ENCODE assay signal across 29 mouse cellular contexts in genomic region chr5:76945678-76946033, GRCm38 (mm10). TPM values are rescaled to one million over a fixed set of nuclear protein-coding genes. Genes with fewer than 3 reads are reported as not detected.
A peak's percentile ranks its signal among the peaks of the same experiment; 100 is the strongest.
DNase-seq lines count a peak whose midpoint lies in the region; ATAC-seq and TF ChIP-seq lines count a peak whose summit lies in the region.
"Had no signal": no experiment of that assay in that cellular context is flagged by ENCODE, and none has a peak within 500 bp of the region (broad histone marks: within the 10 kb centered on the region; RNA-seq: fewer than 3 reads in every experiment).

No protein-coding gene starts in this region.

- TF ChIP-seq CTCF in gastrocnemius, adult 2 months (IDR thresholded peaks at IDR 0.05) = no peak
- TF ChIP-seq CTCF in kidney, adult 2 months (conservative IDR thresholded peaks at IDR 0.05; ENCODE audit: insufficient read depth, insufficient read length, low read depth, low read length) = no peak
- TF ChIP-seq CTCF in brain, embryonic 14.5 days (IDR thresholded peaks at IDR 0.05; ENCODE audit: borderline replicate concordance, extremely low read depth, insufficient read depth, insufficient read length) = no peak

- peaks cover 11% of the 10 kb centered on the region; the same call in 1 of the 2 replicates for H3K4me1 ChIP-seq in forebrain, embryonic 14.5 days (ENCODE audit: control insufficient read depth, insufficient read depth, low read length)
- peaks cover 30% of the 10 kb centered on the region for H3K4me1 ChIP-seq in forebrain, embryonic 12.5 days
- peaks cover 37% of the 10 kb centered on the region for H3K4me1 ChIP-seq in kidney, adult 2 months (ENCODE audit: control insufficient read depth, insufficient read depth, low read length)
- peaks cover 40% of the 10 kb centered on the region for H3K4me1 ChIP-seq in kidney, embryonic 16.5 days (ENCODE audit: insufficient read depth, low read length)

- intact Hi-C loops in gastrocnemius, adult 2 months (cut with DNase I) = no loop called here
- intact Hi-C loops in gastrocnemius, postnatal 14 days (cut with DNase I; ENCODE audit: low total_unique reads) = no loop called here

- no peak for ATAC-seq in forebrain, embryonic 14.5 days
- ATAC-seq in forebrain, embryonic 12.5 days (ENCODE audit: low FRiP score) = no peak
- no peak for ATAC-seq in kidney, embryonic 16.5 days (ENCODE audit: low FRiP score, low TSS enrichment)
- ATAC-seq: forebrain, embryonic 13.5 days; hindbrain, embryonic 16.5 days; intestine, embryonic 15.5 days had no signal

- 52% methylated on average over 2 of the region's 2 CpGs for WGBS in forebrain, embryonic 14.5 days
- 65% methylated on average over 2 of the region's 2 CpGs for WGBS in forebrain, embryonic 12.5 days
- WGBS in kidney, adult 2 months = 80% methylated on average over 2 of the region's 2 CpGs
- WGBS in kidney, embryonic 16.5 days = 85% methylated on average over 2 of the region's 2 CpGs

- H3K9me3 ChIP-seq in forebrain, embryonic 14.5 days (replicated peaks; ENCODE audit: control insufficient read depth, low read length) = no peaks in the 10 kb centered on the region
- no peaks in the 10 kb centered on the region for H3K9me3 ChIP-seq in forebrain, embryonic 12.5 days
- H3K9me3 ChIP-seq in kidney, embryonic 16.5 days (ENCODE audit: low read length) = no peaks in the 10 kb centered on the region
- H3K9me3 ChIP-seq: embryonic facial prominence, embryonic 12.5 days; embryonic facial prominence, embryonic 15.5 days; forebrain, embryonic 13.5 days; hindbrain, embryonic 10.5 days; intestine, embryonic 15.5 days had no signal

- no peaks in the 10 kb centered on the region for H3K27me3 ChIP-seq in forebrain, embryonic 14.5 days (replicated peaks; ENCODE audit: control insufficient read depth, insufficient read depth, low read length)
- H3K27me3 ChIP-seq in forebrain, embryonic 12.5 days = no peaks in the 10 kb centered on the region
- no peaks in the 10 kb centered on the region for H3K27me3 ChIP-seq in kidney, adult 2 months (replicated peaks; ENCODE audit: control insufficient read depth, insufficient read depth, low read length)
- H3K27me3 ChIP-seq in kidney, embryonic 16.5 days (ENCODE audit: insufficient read depth, low read length) = no peaks in the 10 kb centered on the region
- H3K27me3 ChIP-seq: embryonic facial prominence, embryonic 12.5 days; embryonic facial prominence, embryonic 15.5 days; forebrain, embryonic 13.5 days; hindbrain, embryonic 13.5 days; intestine, embryonic 15.5 days had no signal

- DNase-seq in forebrain, embryonic 14.5 days (ENCODE audit: low spot score) = peak; percentile 24
- DNase-seq in gastrocnemius, adult 2 months = no peak
- no peak for DNase-seq in gastrocnemius, postnatal 14 days
- DNase-seq in kidney, adult 2 months = no peak
- DNase-seq in brain, embryonic 14.5 days (ENCODE audit: low read depth) = peak; percentile 22
- no peak for DNase-seq in embryo, embryonic 11 days
- DNase-seq: adrenal gland, adult 2 months; adrenal gland, postnatal 14 days; cerebellum, adult 11-12 months; cerebellum, adult 8-10 months; cerebellum, postnatal 10 days; gastrocnemius, postnatal 10 days; heart, adult 11 months; heart, postnatal 10 days; heart, postnatal 36 days had no signal

- no peak for TF ChIP-seq POLR2A in kidney, adult 2 months (IDR thresholded peaks at IDR 0.05; ENCODE audit: low read depth, low read length)
- no peak for TF ChIP-seq POLR2A in brain, embryonic 14.5 days (IDR thresholded peaks at IDR 0.05; ENCODE audit: borderline replicate concordance, extremely low read depth, insufficient read depth, insufficient read length, poor library complexity, severe bottlenecking)

- H3K9ac ChIP-seq in forebrain, embryonic 14.5 days (ENCODE audit: low read length) = no peak overlapping the region
- no peak overlapping the region for H3K9ac ChIP-seq in forebrain, embryonic 12.5 days
- H3K9ac ChIP-seq in kidney, embryonic 16.5 days (replicated peaks; ENCODE audit: low read length) = no peak overlapping the region
- H3K9ac ChIP-seq: embryonic facial prominence, embryonic 12.5 days; embryonic facial prominence, embryonic 15.5 days; forebrain, embryonic 13.5 days; hindbrain, embryonic 13.5 days; intestine, embryonic 15.5 days had no signal

- H3K4me2 ChIP-seq in forebrain, embryonic 14.5 days (ENCODE audit: low read length) = no peak overlapping the region
- H3K4me2 ChIP-seq in forebrain, embryonic 12.5 days = no peak overlapping the region
- no peak overlapping the region for H3K4me2 ChIP-seq in kidney, embryonic 16.5 days (replicated peaks; ENCODE audit: low read depth, low read length)
- H3K4me2 ChIP-seq: embryonic facial prominence, embryonic 12.5 days; embryonic facial prominence, embryonic 15.5 days; forebrain, embryonic 13.5 days; hindbrain, embryonic 13.5 days; intestine, embryonic 15.5 days had no signal

- H3K4me3 ChIP-seq in forebrain, embryonic 14.5 days (ENCODE audit: low read depth, low read length) = no peak overlapping the region
- no peak overlapping the region for H3K4me3 ChIP-seq in forebrain, embryonic 12.5 days (replicated peaks)
- H3K4me3 ChIP-seq in gastrocnemius, adult 2 months = no peak overlapping the region
- H3K4me3 ChIP-seq in kidney, adult 2 months (ENCODE audit: insufficient read depth, low read depth, low read length) = no peak overlapping the region
- H3K4me3 ChIP-seq in kidney, embryonic 16.5 days (ENCODE audit: low read length) = no peak overlapping the region
- H3K4me3 ChIP-seq: embryonic facial prominence, embryonic 12.5 days; embryonic facial prominence, embryonic 15.5 days; forebrain, embryonic 13.5 days; hindbrain, embryonic 10.5 days; hindbrain, embryonic 13.5 days; intestine, embryonic 15.5 days had no signal

- H3K36me3 ChIP-seq in forebrain, embryonic 14.5 days (ENCODE audit: control insufficient read depth, insufficient read depth, low read length) = peaks cover 4% of the 10 kb centered on the region; the same call in 1 of the 2 replicates
- H3K36me3 ChIP-seq in forebrain, embryonic 12.5 days (replicated peaks) = peaks cover 23% of the 10 kb centered on the region
- H3K36me3 ChIP-seq in kidney, adult 2 months (ENCODE audit: control insufficient read depth, insufficient read depth, low read length) = peaks cover 2% of the 10 kb centered on the region; the same call in 1 of the 2 replicates
- peaks cover 7% of the 10 kb centered on the region for H3K36me3 ChIP-seq in kidney, embryonic 16.5 days (ENCODE audit: insufficient read depth, low read length)
- H3K36me3 ChIP-seq: intestine, embryonic 15.5 days had no signal

- H3K27ac ChIP-seq in forebrain, embryonic 14.5 days (ENCODE audit: low read depth, low read length) = no peak overlapping the region
- H3K27ac ChIP-seq in forebrain, embryonic 12.5 days = no peak overlapping the region
- peak overlapping the region; percentile 16; the same call in 1 of the 2 replicates for H3K27ac ChIP-seq in gastrocnemius, adult 2 months
- peak overlapping the region; percentile 60; the same call in 1 of the 2 replicates for H3K27ac ChIP-seq in kidney, adult 2 months (ENCODE audit: insufficient read depth, low read depth, low read length)
- no peak overlapping the region for H3K27ac ChIP-seq in kidney, embryonic 16.5 days (ENCODE audit: low read length)
- H3K27ac ChIP-seq: embryonic facial prominence, embryonic 12.5 days; embryonic facial prominence, embryonic 15.5 days; forebrain, embryonic 13.5 days; hindbrain, embryonic 10.5 days; hindbrain, embryonic 13.5 days; intestine, embryonic 15.5 days had no signal

RNA-seq across cellular contexts. Expression of gene Paics, which starts 5.5 kb away (rescaled TPM):
- 260 and 276 TPM in 2 replicates for polyA plus RNA-seq in forebrain, embryonic 14.5 days (2014; fragmentation: Nextera tagmentation; extraction: Ambion mirVana)
- 346 and 374 TPM in 2 replicates for polyA plus RNA-seq in forebrain, embryonic 12.5 days (2016; fragmentation: Nextera tagmentation; extraction: Ambion mirVana)
- total RNA-seq in gastrocnemius, adult 2 months (2021) = 100 to 1,000 TPM; 129 to 139 TPM
- 100 to 1,000 TPM; 129 to 152 TPM for total RNA-seq in gastrocnemius, postnatal 14 days (2021)
- 120 and 170 TPM in 2 replicates for polyA plus RNA-seq in kidney, adult 2 months (2012; rRNA removed)
- 349 and 353 TPM in 2 replicates for polyA plus RNA-seq in kidney, embryonic 16.5 days (2015; fragmentation: Nextera tagmentation; extraction: Ambion mirVana)
- 94.4 and 103 TPM in 2 replicates for polyA plus RNA-seq in brain, embryonic 14.5 days (2012; rRNA removed)

RNA-seq across cellular contexts. Expression of gene Ppat, which starts 5.7 kb away (rescaled TPM):
- polyA plus RNA-seq in forebrain, embryonic 14.5 days (2014; fragmentation: Nextera tagmentation; extraction: Ambion mirVana) = 16.3 and 19.5 TPM in 2 replicates
- polyA plus RNA-seq in forebrain, embryonic 12.5 days (2016; fragmentation: Nextera tagmentation; extraction: Ambion mirVana) = 31.8 and 32.6 TPM in 2 replicates
- 10 to 100 TPM; 21.2 to 21.8 TPM for total RNA-seq in gastrocnemius, adult 2 months (2021)
- total RNA-seq in gastrocnemius, postnatal 14 days (2021) = 10 to 100 TPM; 22.0 to 29.8 TPM
- 11.2 and 12.9 TPM in 2 replicates for polyA plus RNA-seq in kidney, adult 2 months (2012; rRNA removed)
- polyA plus RNA-seq in kidney, embryonic 16.5 days (2015; fragmentation: Nextera tagmentation; extraction: Ambion mirVana) = 42.0 and 42.4 TPM in 2 replicates
- polyA plus RNA-seq in brain, embryonic 14.5 days (2012; rRNA removed) = 9.3 and 10.3 TPM in 2 replicates

RNA-seq across cellular contexts. Expression of gene Srp72, which starts 28.8 kb away (rescaled TPM):
- polyA plus RNA-seq in forebrain, embryonic 14.5 days (2014; fragmentation: Nextera tagmentation; extraction: Ambion mirVana) = 85.2 and 92.3 TPM in 2 replicates
- polyA plus RNA-seq in forebrain, embryonic 12.5 days (2016; fragmentation: Nextera tagmentation; extraction: Ambion mirVana) = 63.5 and 64.3 TPM in 2 replicates
- 10 to 100 TPM; 46.6 to 55.9 TPM for total RNA-seq in gastrocnemius, adult 2 months (2021)
- 10 to 100 TPM; 57.7 to 63.8 TPM for total RNA-seq in gastrocnemius, postnatal 14 days (2021)
- 21.5 and 24.4 TPM in 2 replicates for polyA plus RNA-seq in kidney, adult 2 months (2012; rRNA removed)
- polyA plus RNA-seq in kidney, embryonic 16.5 days (2015; fragmentation: Nextera tagmentation; extraction: Ambion mirVana) = 98.0 and 104 TPM in 2 replicates
- 69.3 and 77.8 TPM in 2 replicates for polyA plus RNA-seq in brain, embryonic 14.5 days (2012; rRNA removed)

RNA-seq across cellular contexts. Expression of gene Aasdh, which starts 40.3 kb away (rescaled TPM):
- polyA plus RNA-seq in forebrain, embryonic 14.5 days (2014; fragmentation: Nextera tagmentation; extraction: Ambion mirVana) = 18.2 and 18.4 TPM in 2 replicates
- 20.5 and 22.5 TPM in 2 replicates for polyA plus RNA-seq in forebrain, embryonic 12.5 days (2016; fragmentation: Nextera tagmentation; extraction: Ambion mirVana)
- total RNA-seq in gastrocnemius, adult 2 months (2021) = 10 to 100 TPM in 1 of 2 experiments, 1 to 10 TPM in 1; 9.6 to 12.9 TPM
- total RNA-seq in gastrocnemius, postnatal 14 days (2021) = 1 to 10 TPM; 7.9 to 8.4 TPM
- 14.3 and 15.1 TPM in 2 replicates for polyA plus RNA-seq in kidney, adult 2 months (2012; rRNA removed)
- 18.2 and 22.4 TPM in 2 replicates for polyA plus RNA-seq in kidney, embryonic 16.5 days (2015; fragmentation: Nextera tagmentation; extraction: Ambion mirVana)
- polyA plus RNA-seq in brain, embryonic 14.5 days (2012; rRNA removed) = 27.9 and 29.5 TPM in 2 replicates

RNA-seq across cellular contexts. Expression of gene Arl9, which starts 58.2 kb away (rescaled TPM):
- polyA plus RNA-seq in forebrain, embryonic 14.5 days (2014; fragmentation: Nextera tagmentation; extraction: Ambion mirVana) = not detected in 2 replicates
- not detected in 2 replicates for polyA plus RNA-seq in forebrain, embryonic 12.5 days (2016; fragmentation: Nextera tagmentation; extraction: Ambion mirVana)
- total RNA-seq in gastrocnemius, adult 2 months (2021) = not detected
- not detected for total RNA-seq in gastrocnemius, postnatal 14 days (2021)
- polyA plus RNA-seq in kidney, adult 2 months (2012; rRNA removed) = 0.30 and 0.50 TPM in 2 replicates
- not detected in 2 replicates for polyA plus RNA-seq in kidney, embryonic 16.5 days (2015; fragmentation: Nextera tagmentation; extraction: Ambion mirVana)
- 0.48 and 1.1 TPM in 2 replicates for polyA plus RNA-seq in brain, embryonic 14.5 days (2012; rRNA removed)
- total RNA-seq: adrenal gland, adult 2 months; adrenal gland, postnatal 14 days; adrenal gland, postnatal 4 days; G1E; gastrocnemius, postnatal 10 days; gastrocnemius, postnatal 4 days; heart, adult 8-10 months; heart, postnatal 10 days; heart, postnatal 36 days had no signal
- polyA plus RNA-seq: adrenal gland, adult 2 months; embryonic facial prominence, embryonic 12.5 days; embryonic facial prominence, embryonic 15.5 days; forebrain, embryonic 13.5 days; G1E; heart, embryonic 14.5 days; hindbrain, embryonic 10.5 days; hindbrain, embryonic 16.5 days had no signal

Comparison
In these comparisons a context has a peak if more than half of its experiments do, and no peak if none do; other contexts are left out.
1. H3K27ac ChIP-seq: peak in gastrocnemius, adult 2 months (single experiment) and kidney, adult 2 months (single experiment); none in forebrain, embryonic 14.5 days (single experiment), forebrain, embryonic 12.5 days (single experiment) and kidney, embryonic 16.5 days (single experiment).
2. DNase-seq: peak in forebrain, embryonic 14.5 days (single experiment) and brain, embryonic 14.5 days (single experiment); none in gastrocnemius, adult 2 months (single experiment), gastrocnemius, postnatal 14 days (single experiment), kidney, adult 2 months (single experiment) and embryo, embryonic 11 days (single experiment).